Comparison of ENCODE assay signal across 15 mouse cellular contexts in the genomic region with DNA sequence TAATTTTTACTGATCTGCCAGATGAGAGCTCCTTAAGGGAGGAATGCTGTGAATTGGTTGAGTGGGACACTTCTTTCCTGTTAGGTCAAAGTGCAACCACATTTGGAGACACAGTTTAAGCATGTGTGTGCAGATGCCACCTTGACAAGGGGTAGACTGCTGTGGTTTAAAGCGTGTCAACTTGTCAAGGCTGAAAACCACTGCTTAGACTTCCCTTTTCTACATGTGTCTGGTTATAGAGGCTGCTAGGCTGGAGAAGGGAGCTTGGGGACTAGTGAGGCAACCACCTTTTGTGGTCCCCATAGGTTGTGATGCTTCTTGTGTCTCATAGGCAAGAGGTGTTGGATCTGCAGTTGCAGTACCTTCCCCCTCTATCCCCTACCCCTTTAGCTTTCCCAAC.
"Had no signal": no experiment of that assay in that cellular context is flagged by ENCODE, and none has a peak within 500 bp of the region (broad histone marks: within the 10 kb centered on the region; RNA-seq: fewer than 3 reads in every experiment).

No protein-coding gene starts in this region.

- H3K27me3 ChIP-seq: limb, embryonic 15.5 days; liver, embryonic 12.5 days; midbrain, embryonic 15.5 days; neural tube, embryonic 12.5 days had no signal

- H3K36me3 ChIP-seq: limb, embryonic 15.5 days; liver, embryonic 12.5 days; midbrain, embryonic 10.5 days; midbrain, embryonic 15.5 days; neural tube, embryonic 12.5 days had no signal

- H3K27ac ChIP-seq: kidney, postnatal 0 days; layer of hippocampus, adult 2 months; limb, embryonic 15.5 days; liver, embryonic 12.5 days; macrophage; midbrain, embryonic 10.5 days; midbrain, embryonic 15.5 days; neural tube, embryonic 12.5 days; stomach, postnatal 0 days had no signal

- DNase-seq: kidney, adult 8-10 months; kidney, postnatal 36 days; lung, embryonic 14.5 days; lung, postnatal 10 days; thymus, postnatal 25 days had no signal

- ATAC-seq: intestine, postnatal 0 days; liver, embryonic 12.5 days; midbrain, embryonic 15.5 days had no signal

- H3K4me1 ChIP-seq: limb, embryonic 15.5 days; midbrain, embryonic 10.5 days; midbrain, embryonic 15.5 days; neural tube, embryonic 12.5 days had no signal

- H3K4me3 ChIP-seq: layer of hippocampus, adult 2 months; limb, embryonic 15.5 days; liver, embryonic 12.5 days; midbrain, embryonic 10.5 days; midbrain, embryonic 15.5 days; neural tube, embryonic 12.5 days had no signal
